Comparison of ENCODE assay signal across 14 mouse cellular contexts in the genomic region with DNA sequence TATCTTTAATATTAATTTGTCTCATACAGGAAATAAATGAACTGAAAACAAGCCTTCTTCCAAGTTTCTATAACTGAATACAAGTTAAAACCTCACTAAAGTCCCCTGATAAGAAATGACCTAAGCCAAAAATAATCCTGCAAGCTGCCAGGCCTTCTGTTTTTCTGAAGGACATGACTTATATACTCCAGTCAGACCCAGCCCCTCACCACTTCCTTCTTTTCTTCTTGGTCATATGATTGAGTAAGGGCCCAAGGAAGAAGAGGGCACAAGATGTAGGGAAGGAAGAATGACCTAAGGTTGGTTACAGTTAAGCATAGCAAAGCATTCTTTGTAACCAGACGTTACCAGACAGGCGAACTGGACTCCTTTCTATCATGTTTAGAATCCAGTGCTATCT. TPM values are rescaled to one million over a fixed set of nuclear protein-coding genes. Genes with fewer than 3 reads are reported as not detected.
DNase-seq lines count a peak whose midpoint lies in the region; ATAC-seq and TF ChIP-seq lines count a peak whose summit lies in the region.
"Had no signal": no experiment of that assay in that cellular context is flagged by ENCODE, and none has a peak within 500 bp of the region (broad histone marks: within the 10 kb centered on the region; RNA-seq: fewer than 3 reads in every experiment).

No protein-coding gene starts in this region.

- H3K4me3 ChIP-seq in heart, embryonic 13.5 days, result no peak overlapping the region
- H3K4me3 ChIP-seq in heart, embryonic 10.5 days, result no peak overlapping the region
- H3K4me3 ChIP-seq in liver, embryonic 14.5 days (ENCODE audit: insufficient read depth in 1 of 2, low read depth in 2 of 2, low read length in 2 of 2), result no peak overlapping the region
- no peak overlapping the region for H3K4me3 ChIP-seq in liver, embryonic 11.5 days (ENCODE audit: low read depth, low read length)
- H3K4me3 ChIP-seq: hindbrain, embryonic 13.5 days; limb, embryonic 10.5 days; midbrain, embryonic 15.5 days had no signal

- H3K27ac ChIP-seq in heart, embryonic 13.5 days (replicated peaks), result peak overlapping the region; percentile 20; the same call in 1 of the 2 replicates
- no peak overlapping the region for H3K27ac ChIP-seq in heart, embryonic 10.5 days
- no peak overlapping the region for H3K27ac ChIP-seq in liver, embryonic 14.5 days
- no peak overlapping the region for H3K27ac ChIP-seq in liver, embryonic 11.5 days (ENCODE audit: low read depth, low read length)
- H3K27ac ChIP-seq: hindbrain, embryonic 13.5 days; limb, embryonic 10.5 days; midbrain, embryonic 15.5 days had no signal

- no peak for DNase-seq in heart, embryonic 10.5 days (ENCODE audit: low spot score)
- DNase-seq in liver, embryonic 14.5 days (ENCODE audit: low read depth in 3 of 3, low spot score in 3 of 3), result peak in 2 of 3 experiments; percentile 0 to 14
- no peak for DNase-seq in liver, embryonic 11.5 days (ENCODE audit: low spot score)
- peak; percentile 16 for DNase-seq in heart, postnatal 4 days
- DNase-seq in layer of hippocampus, adult 18-20 months (ENCODE audit: low spot score in 2 of 2), result no peak
- DNase-seq: adrenal gland, adult 2 months; cerebellum, postnatal 10 days had no signal

- H3K4me1 ChIP-seq in heart, embryonic 13.5 days, result peaks cover 11% of the 10 kb centered on the region
- no peaks in the 10 kb centered on the region for H3K4me1 ChIP-seq in heart, embryonic 10.5 days
- H3K4me1 ChIP-seq in liver, embryonic 14.5 days (replicated peaks; ENCODE audit: control insufficient read depth in 2 of 2, insufficient read depth in 2 of 2, low read length in 1 of 2), result peaks cover 0 to 4% of the 10 kb centered on the region in 2 experiments; a peak in 2 of 4 replicates
- H3K4me1 ChIP-seq in liver, embryonic 11.5 days (replicated peaks; ENCODE audit: control insufficient read depth, insufficient read depth, low read length), result no peaks in the 10 kb centered on the region
- H3K4me1 ChIP-seq: hindbrain, embryonic 13.5 days; midbrain, embryonic 15.5 days had no signal

- H3K27me3 ChIP-seq in heart, embryonic 13.5 days (replicated peaks), result no peaks in the 10 kb centered on the region
- H3K27me3 ChIP-seq in heart, embryonic 10.5 days (ENCODE audit: insufficient read depth, poor library complexity, severe bottlenecking), result no peaks in the 10 kb centered on the region
- H3K27me3 ChIP-seq in liver, embryonic 14.5 days (ENCODE audit: control insufficient read depth, insufficient read depth, low read length), result no peaks in the 10 kb centered on the region
- no peaks in the 10 kb centered on the region for H3K27me3 ChIP-seq in liver, embryonic 11.5 days (replicated peaks; ENCODE audit: control insufficient read depth, insufficient read depth, low read length)
- H3K27me3 ChIP-seq: hindbrain, embryonic 13.5 days; midbrain, embryonic 15.5 days had no signal

- no peak overlapping the region for H3K4me2 ChIP-seq in heart, embryonic 13.5 days
- H3K4me2 ChIP-seq in liver, embryonic 14.5 days (ENCODE audit: low read depth), result no peak overlapping the region
- H3K4me2 ChIP-seq in liver, embryonic 11.5 days, result no peak overlapping the region
- H3K4me2 ChIP-seq: hindbrain, embryonic 13.5 days; midbrain, embryonic 15.5 days had no signal

- WGBS in heart, embryonic 13.5 days, result 49% methylated on average over 2 of the region's 2 CpGs
- 61% methylated on average over 2 of the region's 2 CpGs for WGBS in heart, embryonic 10.5 days
- WGBS in liver, embryonic 14.5 days (ENCODE audit: insufficient replicate concordance), result 26% methylated on average over 2 of the region's 2 CpGs
- WGBS in liver, embryonic 11.5 days, result 43% methylated on average over 2 of the region's 2 CpGs

- ATAC-seq in heart, embryonic 13.5 days (ENCODE audit: extremely low read depth, insufficient number of reproducible peaks, low FRiP score, low TSS enrichment), result no peak
- no peak for ATAC-seq in liver, embryonic 14.5 days (ENCODE audit: insufficient read depth)
- no peak for ATAC-seq in liver, embryonic 11.5 days (replicated peaks; ENCODE audit: low FRiP score)
- peak; percentile 74 for ATAC-seq in monocyte, adult 5-6 weeks (replicated peaks; ENCODE audit: insufficient number of reproducible peaks, low FRiP score, low TSS enrichment, poor library complexity, severe bottlenecking)
- no peak for ATAC-seq in erythroid progenitor cell, adult 5-6 weeks (replicated peaks; ENCODE audit: low FRiP score, poor library complexity, severe bottlenecking)
- ATAC-seq: intestine, embryonic 16.5 days; midbrain, embryonic 15.5 days had no signal

- TF ChIP-seq EP300 in liver, embryonic 14.5 days (IDR thresholded peaks at IDR 0.05; ENCODE audit: low read depth), result no peak

- no peak for TF ChIP-seq CTCF in liver, embryonic 14.5 days (IDR thresholded peaks at IDR 0.05; ENCODE audit: low read depth)

- no peaks in the 10 kb centered on the region for H3K9me3 ChIP-seq in heart, embryonic 13.5 days
- H3K9me3 ChIP-seq in heart, embryonic 10.5 days, result no peaks in the 10 kb centered on the region
- H3K9me3 ChIP-seq in liver, embryonic 14.5 days (ENCODE audit: control insufficient read depth, low read length), result no peaks in the 10 kb centered on the region
- H3K9me3 ChIP-seq in liver, embryonic 11.5 days (ENCODE audit: control insufficient read depth, low read length), result no peaks in the 10 kb centered on the region
- H3K9me3 ChIP-seq: hindbrain, embryonic 13.5 days; limb, embryonic 10.5 days; midbrain, embryonic 15.5 days had no signal

- H3K9ac ChIP-seq in heart, embryonic 13.5 days, result no peak overlapping the region
- H3K9ac ChIP-seq in liver, embryonic 14.5 days (replicated peaks), result no peak overlapping the region
- H3K9ac ChIP-seq in liver, embryonic 11.5 days (ENCODE audit: low read depth, low read length), result no peak overlapping the region
- H3K9ac ChIP-seq: hindbrain, embryonic 13.5 days; midbrain, embryonic 15.5 days had no signal

- no peaks in the 10 kb centered on the region for H3K36me3 ChIP-seq in heart, embryonic 13.5 days
- H3K36me3 ChIP-seq in heart, embryonic 10.5 days, result no peaks in the 10 kb centered on the region
- no peaks in the 10 kb centered on the region for H3K36me3 ChIP-seq in liver, embryonic 14.5 days (replicated peaks; ENCODE audit: control insufficient read depth, insufficient read depth, low read depth)
- no peaks in the 10 kb centered on the region for H3K36me3 ChIP-seq in liver, embryonic 11.5 days (ENCODE audit: control insufficient read depth, insufficient read depth, low read length)
- H3K36me3 ChIP-seq: hindbrain, embryonic 13.5 days; midbrain, embryonic 15.5 days had no signal

RNA-seq across cellular contexts. Expression of gene Arhgap24, which starts 21.1 kb away (rescaled TPM):
- 10.0 and 11.2 TPM in 2 replicates for polyA plus RNA-seq in heart, embryonic 13.5 days (2015; fragmentation: Nextera tagmentation; extraction: Ambion mirVana)
- polyA plus RNA-seq in heart, embryonic 10.5 days (2016; fragmentation: Nextera tagmentation; extraction: Ambion mirVana), result 6.0 and 8.1 TPM in 2 replicates
- polyA plus RNA-seq in liver, embryonic 14.5 days (2012; rRNA removed), result 1.4 and 1.8 TPM in 2 replicates
- polyA plus RNA-seq in liver, embryonic 14.5 days (2014; fragmentation: Nextera tagmentation; extraction: Ambion mirVana), result 2.0 and 2.1 TPM in 2 replicates
- 5.0 and 5.3 TPM in 2 replicates for polyA plus RNA-seq in liver, embryonic 11.5 days (2014; fragmentation: Nextera tagmentation; extraction: Ambion mirVana)
- total RNA-seq in heart, postnatal 4 days (2021), result 10 to 100 TPM; 17.2 to 18.3 TPM
- total RNA-seq in monocyte, adult 5-6 weeks (2017), result 2.9 to 5.0 TPM (median 4.5 TPM) in 3 replicates
- total RNA-seq in erythroid progenitor cell, adult 5-6 weeks (2015; ENCODE audit: low replicate concordance), result 0.42 and 1.1 TPM in 2 replicates
- 0.53 and 1.5 TPM in 2 replicates for total RNA-seq in erythroid progenitor cell, adult 5-6 weeks (2017; ENCODE audit: low replicate concordance)
- total RNA-seq in layer of hippocampus, adult 18-20 months (2021), result 1 to 10 TPM; 5.5 to 6.0 TPM

Comparison
In these comparisons a context has a peak if more than half of its experiments do, and no peak if none do; other contexts are left out.
1. DNase-seq: peak in liver, embryonic 14.5 days (2 of 3) and heart, postnatal 4 days (single experiment); none in heart, embryonic 10.5 days (single experiment), liver, embryonic 11.5 days (single experiment) and layer of hippocampus, adult 18-20 months (0 of 2).